Mouse (Mus musculus): ENCODE results near the gene Tmem248. TPM values are rescaled to one million over a fixed set of nuclear protein-coding genes. Genes with fewer than 3 reads are reported as not detected.

Gene Tmem248
- polyA plus RNA-seq (2015; fragmentation: Nextera tagmentation; extraction: Ambion mirVana), result 24.7 and 33.5 TPM in 2 replicates

DNA sequence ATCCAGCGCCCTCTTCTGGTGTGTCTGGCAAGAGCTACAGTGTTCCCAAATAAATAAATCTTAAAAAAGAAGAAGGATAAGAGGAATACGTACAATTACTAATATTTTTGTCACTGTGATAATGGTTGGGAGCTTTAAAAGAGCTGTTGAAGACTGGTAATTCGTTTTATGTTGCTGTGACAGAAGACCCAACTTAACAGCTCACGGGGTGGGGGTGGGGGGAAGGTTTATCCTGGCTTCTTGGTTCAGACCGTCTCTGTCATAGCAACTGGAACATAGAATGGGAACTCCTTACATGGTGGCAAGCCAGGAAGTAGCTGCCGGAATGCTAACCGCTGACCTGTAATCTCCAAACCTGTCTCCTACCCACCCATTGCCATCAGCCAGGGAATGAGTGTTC lies at the start of gene Tmem248:
TSS of gene Tmem248 (plus strand) at position 301 of the 400 bp plus-strand sequence.
- no peak within 1 kb of the TSS for H3K27ac ChIP-seq (replicated peaks)
- 81% methylated on average over 7 of the region's 7 CpGs for WGBS
- no peak within 1 kb of the TSS for H3K9ac ChIP-seq
- H3K4me3 ChIP-seq, result no peak within 1 kb of the TSS
- ATAC-seq (ENCODE audit: extremely low read depth, insufficient number of reproducible peaks, low FRiP score, low TSS enrichment), result no peak
- no peaks in the 10 kb centered on the region for H3K9me3 ChIP-seq
- H3K4me1 ChIP-seq, result peaks cover 10% of the 10 kb centered on the region
- peaks cover 42% of the 10 kb centered on the region for H3K36me3 ChIP-seq
- H3K27me3 ChIP-seq (replicated peaks), result no peaks in the 10 kb centered on the region
- no peak within 1 kb of the TSS for H3K4me2 ChIP-seq

DNA sequence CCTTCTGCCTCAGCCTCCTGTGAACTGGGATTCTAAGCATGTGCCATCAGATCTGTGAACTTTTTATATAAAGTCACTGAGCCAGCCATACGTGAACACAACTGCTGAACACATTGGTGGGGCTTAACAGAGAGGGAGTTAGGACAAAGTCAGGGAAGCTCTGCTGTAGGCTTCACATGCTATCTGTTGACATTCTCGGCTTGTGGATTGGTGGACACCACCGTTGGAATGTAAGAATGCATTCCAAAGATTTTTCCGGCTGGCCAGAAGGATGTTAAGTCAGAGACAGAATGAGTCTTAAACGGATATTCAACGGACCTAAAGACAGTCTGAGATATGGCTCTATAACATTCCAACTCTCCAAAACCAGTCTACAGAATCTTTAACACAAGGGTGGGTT lies 47.8 kb upstream of the Tmem248 start:
- H3K9ac ChIP-seq, result no peak overlapping the region
- H3K27ac ChIP-seq (replicated peaks), result peak overlapping the region; percentile 62
- no peaks in the 10 kb centered on the region for H3K9me3 ChIP-seq
- no peak for ATAC-seq (ENCODE audit: extremely low read depth, insufficient number of reproducible peaks, low FRiP score, low TSS enrichment)
- H3K4me3 ChIP-seq, result no peak overlapping the region
- H3K27me3 ChIP-seq (replicated peaks), result peaks cover 4% of the 10 kb centered on the region; the same call in 1 of the 2 replicates
- H3K4me1 ChIP-seq, result peaks cover 35% of the 10 kb centered on the region
- peak overlapping the region; percentile 8; the same call in 1 of the 2 replicates for H3K4me2 ChIP-seq
- 30% methylated on average over 6 of the region's 6 CpGs for WGBS
- H3K36me3 ChIP-seq, result no peaks in the 10 kb centered on the region

DNA sequence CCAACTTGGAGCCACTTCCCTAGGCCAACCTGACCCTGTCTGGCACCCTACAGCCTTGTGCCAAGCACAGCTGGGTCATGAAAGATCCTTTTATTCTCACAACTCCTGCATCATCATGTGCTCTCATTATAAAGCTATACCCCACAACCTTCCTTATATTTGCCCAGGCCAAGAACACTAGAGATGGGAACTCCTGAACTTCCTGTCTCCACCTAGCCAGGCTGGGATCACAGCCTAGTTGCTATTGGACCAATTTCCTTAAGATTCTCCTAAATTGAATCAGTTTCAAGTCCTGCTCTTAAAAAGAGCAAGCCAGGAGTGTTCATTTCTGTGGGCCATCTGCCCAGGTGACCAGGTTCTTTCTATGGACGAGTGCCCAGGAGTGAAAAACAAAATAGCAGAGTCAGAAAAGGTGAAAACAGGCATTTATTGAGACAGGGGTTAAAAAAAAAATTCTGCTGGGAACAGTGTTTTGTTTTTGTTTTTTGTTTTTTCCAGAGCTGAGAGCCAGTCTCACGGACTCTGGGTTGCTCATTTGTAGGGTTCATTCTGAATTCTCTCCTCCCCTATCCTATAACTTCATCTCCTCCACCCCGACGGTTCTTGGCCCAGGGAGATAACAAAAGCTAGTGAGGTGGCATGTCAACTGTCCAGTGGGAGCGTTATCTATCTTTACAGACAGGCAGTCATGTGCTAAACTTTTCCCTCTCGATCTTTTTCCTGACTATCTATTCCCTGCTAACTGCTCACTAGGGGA lies 46.0 kb upstream of the Tmem248 start:
- H3K36me3 ChIP-seq, result no peaks in the 10 kb centered on the region
- peak overlapping the region; percentile 74 for H3K4me2 ChIP-seq
- no peaks in the 10 kb centered on the region for H3K9me3 ChIP-seq
- H3K4me1 ChIP-seq, result peaks cover 43% of the 10 kb centered on the region
- H3K27ac ChIP-seq (replicated peaks), result peak overlapping the region; percentile 97
- 6% methylated on average over 6 of the region's 6 CpGs for WGBS
- peak overlapping the region; percentile 95 for H3K9ac ChIP-seq
- ATAC-seq (ENCODE audit: extremely low read depth, insufficient number of reproducible peaks, low FRiP score, low TSS enrichment), result peak; percentile 40; the same call in 1 of the 2 replicates
- peak overlapping the region; percentile 90 for H3K4me3 ChIP-seq
- no peaks in the 10 kb centered on the region for H3K27me3 ChIP-seq (replicated peaks)

DNA sequence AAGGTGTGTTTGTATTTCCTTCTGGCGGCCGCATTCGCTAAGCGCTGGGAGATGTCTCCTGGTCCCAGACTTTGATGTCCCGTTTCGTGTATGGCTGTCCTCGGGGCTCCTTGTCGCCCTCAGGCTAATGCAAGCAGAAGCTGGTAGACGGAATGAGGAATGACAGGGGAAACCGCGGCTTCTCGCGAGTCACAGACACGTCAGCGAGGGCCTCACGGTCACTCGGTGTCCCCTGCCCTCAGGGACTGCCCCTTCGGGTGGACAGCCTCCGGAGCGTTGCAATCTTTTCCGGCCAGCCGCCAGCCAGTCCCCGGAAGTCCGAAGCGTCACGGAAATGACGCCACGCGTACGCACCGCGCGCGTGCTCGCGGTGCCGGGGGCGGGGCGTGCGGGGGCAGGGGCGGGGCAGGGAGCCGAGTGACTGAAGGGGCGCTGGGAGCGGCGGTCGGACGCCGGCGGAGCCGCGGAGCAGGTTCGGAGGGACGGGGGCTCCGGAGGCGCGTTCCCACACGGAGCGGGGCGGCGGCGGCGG lies 45.4 kb upstream of the Tmem248 start, which contains the start of gene Rabgef1:
TSS of gene Rabgef1 (plus strand) at position 376 of the 532 bp plus-strand sequence.
- Histone ChIP-seq H3K4me3 (peak within 1 kb of the TSS; percentile 90), H3K27ac (replicated peaks) (peak within 1 kb of the TSS; percentile 97), H3K9me3 (no peaks in the 10 kb centered on the region), H3K36me3 (no peaks in the 10 kb centered on the region), H3K4me2 (peak within 1 kb of the TSS; percentile 74), H3K27me3 (replicated peaks) (no peaks in the 10 kb centered on the region), H3K4me1 (peaks cover 43% of the 10 kb centered on the region), H3K9ac (peak within 1 kb of the TSS; percentile 95)
- WGBS, result under 1% methylated on average over 58 of the region's 62 CpGs
- peak; percentile 90 for ATAC-seq (ENCODE audit: extremely low read depth, insufficient number of reproducible peaks, low FRiP score, low TSS enrichment)

DNA sequence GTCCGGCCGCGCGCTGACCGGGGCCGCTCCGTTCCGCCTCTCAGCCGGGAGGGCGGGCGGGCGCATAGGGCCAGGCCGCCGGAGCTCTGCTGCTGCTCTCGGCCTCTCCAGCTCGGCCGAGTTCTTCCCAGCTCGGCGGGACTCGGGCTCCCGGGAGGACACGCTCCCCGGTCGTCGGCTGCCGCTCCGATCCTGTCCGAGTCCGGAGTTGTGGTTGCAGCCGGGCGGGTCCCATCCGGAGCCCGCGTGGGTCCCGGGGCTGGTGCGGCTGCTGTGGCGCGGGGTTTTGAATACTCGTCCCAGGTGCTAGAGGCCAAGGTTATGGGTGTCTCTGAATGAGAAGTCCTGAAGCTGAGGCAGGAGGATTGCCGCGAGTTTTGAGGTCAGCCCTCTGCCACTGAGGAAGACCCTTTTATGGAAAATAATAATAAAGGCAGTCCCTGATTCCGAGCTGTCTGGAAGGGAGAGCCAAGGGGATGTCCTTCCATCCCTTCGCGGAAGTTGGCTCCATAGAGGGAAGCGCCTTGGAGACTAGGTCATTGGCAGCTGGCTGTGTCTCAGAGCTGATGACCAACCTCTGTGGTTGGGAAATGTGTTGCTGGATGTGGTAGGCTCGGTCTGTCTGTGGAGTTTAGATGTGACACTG lies 44.8 kb upstream of the Tmem248 start:
- Histone ChIP-seq H3K36me3 (no peaks in the 10 kb centered on the region), H3K27ac (replicated peaks) (peak overlapping the region; percentile 97), H3K9me3 (no peaks in the 10 kb centered on the region), H3K27me3 (replicated peaks) (no peaks in the 10 kb centered on the region), H3K4me3 (peak overlapping the region; percentile 90), H3K4me1 (peaks cover 43% of the 10 kb centered on the region), H3K9ac (peak overlapping the region; percentile 95), H3K4me2 (peak overlapping the region; percentile 74)
- WGBS, result under 1% methylated on average over 39 of the region's 46 CpGs
- ATAC-seq (ENCODE audit: extremely low read depth, insufficient number of reproducible peaks, low FRiP score, low TSS enrichment), result no peak

DNA sequence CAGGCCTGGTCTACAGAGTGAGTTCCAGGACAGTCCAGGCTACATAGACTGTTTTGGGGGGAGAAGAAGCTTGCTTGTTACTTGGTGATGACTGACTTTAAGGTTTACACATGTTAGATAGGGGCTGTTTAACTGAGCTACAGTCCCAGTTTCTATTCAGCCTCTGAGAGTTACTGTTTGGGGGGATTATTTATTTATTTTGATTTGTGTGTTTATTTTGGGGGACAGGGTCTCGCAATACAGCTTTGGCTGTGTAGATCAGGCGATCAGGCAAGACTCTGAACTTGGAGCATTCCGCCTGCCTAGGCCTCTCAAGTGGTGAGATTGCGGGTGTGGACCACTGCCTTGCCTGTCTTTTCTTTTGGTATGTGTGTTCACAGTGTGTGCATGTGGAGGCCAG lies 43.9 kb upstream of the Tmem248 start:
- 71% methylated on average over 4 of the region's 4 CpGs for WGBS
- peak overlapping the region; percentile 95 for H3K9ac ChIP-seq
- peaks cover 47% of the 10 kb centered on the region for H3K4me1 ChIP-seq
- H3K9me3 ChIP-seq, result no peaks in the 10 kb centered on the region
- no peaks in the 10 kb centered on the region for H3K27me3 ChIP-seq (replicated peaks)
- H3K27ac ChIP-seq (replicated peaks), result no peak overlapping the region
- H3K4me3 ChIP-seq, result peak overlapping the region; percentile 90
- peak overlapping the region; percentile 74 for H3K4me2 ChIP-seq
- no peaks in the 10 kb centered on the region for H3K36me3 ChIP-seq
- ATAC-seq (ENCODE audit: extremely low read depth, insufficient number of reproducible peaks, low FRiP score, low TSS enrichment), result no peak

DNA sequence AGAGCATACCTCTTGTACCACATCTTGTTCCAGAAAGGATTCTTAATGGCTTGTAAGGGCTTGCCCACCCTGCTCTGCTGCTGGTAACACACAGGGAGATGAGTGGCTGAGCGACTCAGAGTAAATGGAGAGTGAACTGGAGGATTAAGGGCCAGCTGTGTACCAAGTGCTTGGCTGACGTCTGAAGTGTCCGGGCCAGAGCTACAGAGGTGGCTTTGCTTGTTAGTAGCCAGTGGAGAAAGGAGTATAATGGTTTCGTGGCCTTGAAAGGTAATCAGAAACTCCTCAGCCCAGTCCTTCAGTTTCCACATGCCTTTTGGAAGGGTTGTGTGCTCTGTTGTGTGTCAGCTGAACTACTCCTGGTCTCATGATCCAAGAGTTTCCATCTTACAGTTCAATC lies 39.0 kb upstream of the Tmem248 start:
- ATAC-seq (ENCODE audit: extremely low read depth, insufficient number of reproducible peaks, low FRiP score, low TSS enrichment), result no peak
- H3K27ac ChIP-seq (replicated peaks), result no peak overlapping the region
- H3K27me3 ChIP-seq (replicated peaks), result no peaks in the 10 kb centered on the region
- H3K9ac ChIP-seq, result no peak overlapping the region
- H3K9me3 ChIP-seq, result no peaks in the 10 kb centered on the region
- no peak overlapping the region for H3K4me3 ChIP-seq
- H3K4me1 ChIP-seq, result peaks cover 45% of the 10 kb centered on the region
- no peaks in the 10 kb centered on the region for H3K36me3 ChIP-seq
- 55% methylated on average over 4 of the region's 4 CpGs for WGBS
- no peak overlapping the region for H3K4me2 ChIP-seq

DNA sequence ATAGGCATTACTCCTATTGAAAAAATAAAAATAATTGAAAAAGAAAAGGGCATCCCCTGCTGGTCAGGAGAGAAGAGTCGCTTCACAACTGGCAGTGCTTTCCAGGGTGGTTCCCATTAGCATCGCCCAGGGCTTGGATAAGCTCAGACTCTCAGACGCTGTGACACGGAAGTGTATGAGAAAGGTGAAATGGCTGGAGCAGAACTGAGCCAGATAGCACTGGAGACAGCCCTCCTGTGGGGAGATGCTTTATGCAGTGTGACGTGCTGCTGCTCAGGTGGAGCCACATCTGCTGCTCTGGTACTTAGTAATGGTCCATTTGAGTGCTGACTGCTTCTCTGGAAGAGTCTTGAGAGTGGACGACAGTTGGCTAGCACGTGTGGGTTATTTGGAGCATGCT lies 36.5 kb upstream of the Tmem248 start:
- H3K9me3 ChIP-seq, result no peaks in the 10 kb centered on the region
- no peak overlapping the region for H3K4me3 ChIP-seq
- H3K4me2 ChIP-seq, result no peak overlapping the region
- peaks cover 40% of the 10 kb centered on the region for H3K4me1 ChIP-seq
- no peaks in the 10 kb centered on the region for H3K36me3 ChIP-seq
- no peak for ATAC-seq (ENCODE audit: extremely low read depth, insufficient number of reproducible peaks, low FRiP score, low TSS enrichment)
- no peak overlapping the region for H3K9ac ChIP-seq
- 60% methylated on average over 7 of the region's 7 CpGs for WGBS
- H3K27ac ChIP-seq (replicated peaks), result no peak overlapping the region
- H3K27me3 ChIP-seq (replicated peaks), result no peaks in the 10 kb centered on the region

DNA sequence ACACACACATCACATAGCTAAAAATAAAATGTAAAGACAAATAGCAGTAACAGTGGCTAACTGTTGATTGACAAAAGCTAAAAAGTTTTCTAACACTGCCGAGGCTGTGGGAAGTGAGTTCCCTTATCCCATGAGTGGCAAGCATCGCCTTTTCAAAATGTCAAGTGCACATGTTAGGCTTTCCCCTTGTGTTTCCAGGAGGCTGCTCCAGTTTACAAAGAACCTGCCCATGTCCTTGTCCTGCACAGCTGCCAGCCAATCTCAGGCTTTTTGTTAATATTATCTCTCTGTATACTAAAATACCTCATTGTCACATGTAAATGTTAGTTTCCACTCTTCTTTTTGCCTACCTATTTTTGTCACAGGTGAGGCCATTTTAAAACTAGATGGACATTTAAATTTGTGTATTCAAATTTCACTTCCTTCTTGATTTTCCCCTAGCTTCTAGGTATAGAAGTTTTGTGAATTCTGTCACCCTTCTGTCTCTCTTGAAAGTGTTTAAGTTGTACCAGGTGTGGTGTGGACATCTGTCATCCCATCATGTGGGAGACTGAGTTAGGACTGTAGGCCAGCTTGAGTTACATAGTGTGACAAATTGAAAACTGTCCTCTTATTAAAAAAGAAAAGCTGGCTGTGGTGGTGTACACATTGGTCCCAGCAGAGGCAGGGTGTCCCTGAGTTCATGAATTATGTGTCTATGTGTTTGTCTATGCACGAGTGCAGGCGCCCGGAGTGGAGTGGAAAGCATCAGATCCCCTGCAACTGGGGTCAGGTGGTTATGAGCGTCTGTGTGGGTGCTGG lies 34.9 kb upstream of the Tmem248 start:
- Histone ChIP-seq H3K9me3 (no peaks in the 10 kb centered on the region), H3K4me2 (no peak overlapping the region), H3K27ac (replicated peaks) (no peak overlapping the region), H3K4me3 (no peak overlapping the region), H3K36me3 (no peaks in the 10 kb centered on the region), H3K4me1 (peaks cover 48% of the 10 kb centered on the region), H3K9ac (no peak overlapping the region), H3K27me3 (replicated peaks) (no peaks in the 10 kb centered on the region)
- WGBS, result 75% methylated on average over 6 of the region's 6 CpGs
- no peak for ATAC-seq (ENCODE audit: extremely low read depth, insufficient number of reproducible peaks, low FRiP score, low TSS enrichment)

DNA sequence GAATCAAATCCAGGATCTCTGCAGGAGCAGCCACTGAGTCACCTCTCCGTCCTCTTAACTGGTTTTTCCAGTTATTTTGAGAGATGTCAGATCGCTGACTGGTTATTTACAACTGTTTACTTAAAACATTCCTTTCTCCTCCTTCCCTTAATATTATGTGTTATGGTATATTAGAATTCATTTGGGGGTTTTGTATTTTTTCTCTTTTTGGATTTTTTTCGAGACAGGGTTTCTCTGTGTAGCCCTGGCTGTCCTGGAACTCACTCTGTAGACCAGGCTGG lies 34.4 kb upstream of the Tmem248 start:
- Histone ChIP-seq H3K4me1 (peaks cover 48% of the 10 kb centered on the region), H3K27ac (replicated peaks) (no peak overlapping the region), H3K4me3 (no peak overlapping the region), H3K9ac (no peak overlapping the region), H3K27me3 (replicated peaks) (no peaks in the 10 kb centered on the region), H3K9me3 (no peaks in the 10 kb centered on the region), H3K36me3 (peaks cover 2% of the 10 kb centered on the region), H3K4me2 (no peak overlapping the region)
- 89% methylated on average over 3 of the region's 3 CpGs for WGBS
- no peak for ATAC-seq (ENCODE audit: extremely low read depth, insufficient number of reproducible peaks, low FRiP score, low TSS enrichment)

Measured in heart, embryonic 13.5 days (tissue).